Mouse (Mus musculus) embryonic fibroblast, embryonic 13.5 days (primary cell): ENCODE measurements around the gene Epop. TPM values are rescaled to one million over a fixed set of nuclear protein-coding genes. Genes with fewer than 3 reads are reported as not detected.

Source experiments
- H3K27ac ChIP-seq: 2 replicates; pipeline ENCODE4 v1.5.1; 2012; ENCODE audit warnings: low read length, control low read depth, inconsistent platforms; ENCODE audit not compliant: insufficient read depth
- H3K4me1 ChIP-seq: 2 replicates; pipeline ENCODE4 v1.6.1; 2011; ENCODE audit warnings: low read length; ENCODE audit not compliant: control insufficient read depth, insufficient read depth
- H3K4me3 ChIP-seq: 2 replicates; pipeline ENCODE4 v1.5.1; 2011; ENCODE audit warnings: mild to moderate bottlenecking, control low read depth, low read length; ENCODE audit not compliant: insufficient read depth
- CTCF ChIP-seq: IDR thresholded peaks from 2 replicates; pipeline ENCODE4 v1.5.1; 2011; ENCODE audit warnings: mild to moderate bottlenecking, control low read depth, low read length, moderate library complexity, borderline replicate concordance; ENCODE audit not compliant: insufficient read depth
- POLR2A ChIP-seq: IDR thresholded peaks from 2 replicates; pipeline ENCODE4 v1.6.1; 2011; ENCODE audit warnings: low read depth, mild to moderate bottlenecking, control low read depth, low read length, moderate library complexity
- polyA plus RNA-seq: library from polyadenylated mRNA; stranded (reverse); fragments of >200 nt; gene quantifications from 2 replicates; pipeline ENCODE4 v1.2.4, GENCODE M21; 2011; ENCODE audit warnings: low read depth; ENCODE audit not compliant: missing spikeins, insufficient read length

Epop gene
- polyA plus RNA-seq, result 1.4 and 2.1 TPM in 2 replicates

- TF ChIP-seq POLR2A (0 out of 2 replicates have a peak, but pooled peaks have one; percentile 14), CTCF (no peak)
- H3K27ac ChIP-seq, result no peak within 1 kb of the TSS
- H3K4me3 ChIP-seq, result peak within 1 kb of the TSS; percentile 46
- no peaks in the 10 kb centered on the region for H3K4me1 ChIP-seq
These were observed at the start of gene Epop for GRCm38 (mm10) chr11:97629576-97629975. Epop (minus strand) TSS chr11:97629702.

- no peak overlapping the region for H3K4me3 ChIP-seq
- no peak for TF ChIP-seq CTCF
- no peak for TF ChIP-seq POLR2A
- H3K4me1 ChIP-seq, result no peaks in the 10 kb centered on the region
- H3K27ac ChIP-seq, result no peak overlapping the region
These were observed 48.8 kb upstream of the Epop start for GRCm38 (mm10) chr11:97678301-97678700.

GRCm38 (mm10) chr11:97677842-97678241 is 48.3 kb upstream of the Epop start:
- H3K27ac ChIP-seq, result no peak overlapping the region
- no peaks in the 10 kb centered on the region for H3K4me1 ChIP-seq
- H3K4me3 ChIP-seq, result no peak overlapping the region
- no peak for TF ChIP-seq CTCF

- TF ChIP-seq POLR2A (no peak), CTCF (no peak)
- H3K4me1 ChIP-seq, result no peaks in the 10 kb centered on the region
- no peak overlapping the region for H3K27ac ChIP-seq
- H3K4me3 ChIP-seq, result no peak overlapping the region
These were observed 47.9 kb upstream of the Epop start for GRCm38 (mm10) chr11:97677381-97677780.

GRCm38 (mm10) chr11:97676050-97676754 is 46.7 kb upstream of the Epop start:
- Histone ChIP-seq H3K4me1 (no peaks in the 10 kb centered on the region), H3K4me3 (no peak overlapping the region), H3K27ac (no peak overlapping the region)
- TF ChIP-seq POLR2A (no peak), CTCF (no peak)

- TF ChIP-seq POLR2A (no peak), CTCF (no peak)
These were observed 43.6 kb upstream of the Epop start for GRCm38 (mm10) chr11:97673148-97673547.

GRCm38 (mm10) chr11:97671177-97671527 is 41.6 kb upstream of the Epop start:
- TF ChIP-seq POLR2A, result no peak
- TF ChIP-seq CTCF, result no peak
- Histone ChIP-seq H3K4me3 (no peak overlapping the region), H3K27ac (no peak overlapping the region)

More at GRCm38 (mm10) chr11:97673148-97673547, 43.6 kb upstream of the Epop start:
- no peaks in the 10 kb centered on the region for H3K4me1 ChIP-seq
- H3K4me3 ChIP-seq, result no peak overlapping the region
- no peak overlapping the region for H3K27ac ChIP-seq

GRCm38 (mm10) chr11:97670234-97671176 is 41.0 kb upstream of the Epop start:
- Histone ChIP-seq H3K4me1 (no peaks in the 10 kb centered on the region), H3K4me3 (no peak overlapping the region), H3K27ac (no peak overlapping the region)
- TF ChIP-seq CTCF (no peak), POLR2A (no peak)

More at GRCm38 (mm10) chr11:97671177-97671527, 41.6 kb upstream of the Epop start:
- no peaks in the 10 kb centered on the region for H3K4me1 ChIP-seq

- TF ChIP-seq CTCF, result no peak
- no peak for TF ChIP-seq POLR2A
- no peaks in the 10 kb centered on the region for H3K4me1 ChIP-seq
- no peak overlapping the region for H3K4me3 ChIP-seq
- H3K27ac ChIP-seq, result no peak overlapping the region
These were observed 40.3 kb upstream of the Epop start for GRCm38 (mm10) chr11:97669829-97670228.

- H3K27ac ChIP-seq, result no peak overlapping the region
- TF ChIP-seq POLR2A, result no peak
- no peak for TF ChIP-seq CTCF
- H3K4me3 ChIP-seq, result no peak overlapping the region
- no peaks in the 10 kb centered on the region for H3K4me1 ChIP-seq
These were observed 39.8 kb upstream of the Epop start for GRCm38 (mm10) chr11:97669268-97669667.
